Mouse (Mus musculus): ENCODE measurements at regions not wholly inside any gene's neighbourhood (a gene's known extent, or its start where the extent isn't known, plus 50 kb on each side); places are given as distances from the start of the nearest gene placed in this dataset.
A peak's percentile ranks its signal among the peaks of the same experiment; 100 is the strongest.

GRCm38 (mm10) chr10:96970737-96971136 lies 353.9 kb downstream of the Btg1 start:
- no peaks in the 10 kb centered on the region for H3K9me3 ChIP-seq
- no peak overlapping the region for H3K9ac ChIP-seq (replicated peaks)
- H3K27ac ChIP-seq = no peak overlapping the region
- H3K4me3 ChIP-seq (replicated peaks) = no peak overlapping the region
- H3K4me1 ChIP-seq (replicated peaks) = no peaks in the 10 kb centered on the region
- H3K36me3 ChIP-seq = no peaks in the 10 kb centered on the region
- 85% methylated on average over 4 of the region's 4 CpGs for WGBS
- ATAC-seq (ENCODE audit: insufficient number of reproducible peaks, insufficient read depth, low FRiP score, low TSS enrichment, low read depth) = no peak
- no peak overlapping the region for H3K4me2 ChIP-seq
- no peaks in the 10 kb centered on the region for H3K27me3 ChIP-seq

GRCm38 (mm10) chr10:96971810-96972209 lies 355.0 kb downstream of the Btg1 start:
- WGBS = 92% methylated on average over 3 of the region's 3 CpGs
- Histone ChIP-seq H3K27me3 (no peaks in the 10 kb centered on the region), H3K9ac (replicated peaks) (no peak overlapping the region), H3K27ac (no peak overlapping the region), H3K4me1 (replicated peaks) (no peaks in the 10 kb centered on the region), H3K4me3 (replicated peaks) (no peak overlapping the region), H3K4me2 (no peak overlapping the region), H3K36me3 (no peaks in the 10 kb centered on the region), H3K9me3 (no peaks in the 10 kb centered on the region)
- ATAC-seq (ENCODE audit: insufficient number of reproducible peaks, insufficient read depth, low FRiP score, low TSS enrichment, low read depth) = no peak

GRCm38 (mm10) chr10:96974326-96974977 lies 357.6 kb downstream of the Btg1 start:
- Histone ChIP-seq H3K27ac (no peak overlapping the region), H3K4me2 (no peak overlapping the region), H3K36me3 (no peaks in the 10 kb centered on the region), H3K4me1 (replicated peaks) (no peaks in the 10 kb centered on the region), H3K9me3 (no peaks in the 10 kb centered on the region), H3K4me3 (replicated peaks) (no peak overlapping the region), H3K27me3 (no peaks in the 10 kb centered on the region), H3K9ac (replicated peaks) (no peak overlapping the region)
- no peak for ATAC-seq (ENCODE audit: insufficient number of reproducible peaks, insufficient read depth, low FRiP score, low TSS enrichment, low read depth)
- 57% methylated on average over 2 of the region's 2 CpGs for WGBS

GRCm38 (mm10) chr10:96976691-96977090 lies 359.9 kb downstream of the Btg1 start:
- H3K27me3 ChIP-seq = no peaks in the 10 kb centered on the region
- ATAC-seq (ENCODE audit: insufficient number of reproducible peaks, insufficient read depth, low FRiP score, low TSS enrichment, low read depth) = no peak
- H3K4me3 ChIP-seq (replicated peaks) = no peak overlapping the region
- H3K27ac ChIP-seq = no peak overlapping the region
- peaks cover 9% of the 10 kb centered on the region for H3K4me1 ChIP-seq (replicated peaks)
- no peaks in the 10 kb centered on the region for H3K9me3 ChIP-seq
- no peak overlapping the region for H3K4me2 ChIP-seq
- H3K36me3 ChIP-seq = no peaks in the 10 kb centered on the region
- no peak overlapping the region for H3K9ac ChIP-seq (replicated peaks)

GRCm38 (mm10) chr10:96980494-96980831 lies 363.7 kb downstream of the Btg1 start:
- WGBS = 84% methylated on average over 3 of the region's 3 CpGs
- no peak for ATAC-seq (ENCODE audit: insufficient number of reproducible peaks, insufficient read depth, low FRiP score, low TSS enrichment, low read depth)
- peaks cover 10% of the 10 kb centered on the region for H3K4me1 ChIP-seq (replicated peaks)

GRCm38 (mm10) chr10:96980832-96981515 lies 364.2 kb downstream of the Btg1 start:
- H3K27ac ChIP-seq = no peak overlapping the region
- H3K4me2 ChIP-seq = no peak overlapping the region
- no peak overlapping the region for H3K9ac ChIP-seq (replicated peaks)
- ATAC-seq (ENCODE audit: insufficient number of reproducible peaks, insufficient read depth, low FRiP score, low TSS enrichment, low read depth) = 0 out of 2 replicates have a peak, but pooled peaks have one; percentile 37
- no peaks in the 10 kb centered on the region for H3K36me3 ChIP-seq
- H3K9me3 ChIP-seq = no peaks in the 10 kb centered on the region
- H3K4me3 ChIP-seq (replicated peaks) = no peak overlapping the region
- no peaks in the 10 kb centered on the region for H3K27me3 ChIP-seq
- 58% methylated on average over 9 of the region's 9 CpGs for whole genome bisulfite sequencing
- H3K4me1 ChIP-seq (replicated peaks) = peaks cover 10% of the 10 kb centered on the region

More at GRCm38 (mm10) chr10:96980494-96980831, 363.7 kb downstream of the Btg1 start:
- no peak overlapping the region for H3K27ac ChIP-seq
- no peak overlapping the region for H3K4me2 ChIP-seq
- no peaks in the 10 kb centered on the region for H3K9me3 ChIP-seq
- H3K36me3 ChIP-seq = no peaks in the 10 kb centered on the region
- H3K4me3 ChIP-seq (replicated peaks) = no peak overlapping the region
- no peaks in the 10 kb centered on the region for H3K27me3 ChIP-seq
- H3K9ac ChIP-seq (replicated peaks) = no peak overlapping the region

GRCm38 (mm10) chr10:96981516-96981869 lies 364.7 kb downstream of the Btg1 start:
- H3K27me3 ChIP-seq = no peaks in the 10 kb centered on the region
- H3K9me3 ChIP-seq = no peaks in the 10 kb centered on the region
- H3K4me3 ChIP-seq (replicated peaks) = no peak overlapping the region
- no peak overlapping the region for H3K9ac ChIP-seq (replicated peaks)
- H3K36me3 ChIP-seq = no peaks in the 10 kb centered on the region
- WGBS = 82% methylated on average over 2 of the region's 2 CpGs
- ATAC-seq (ENCODE audit: insufficient number of reproducible peaks, insufficient read depth, low FRiP score, low TSS enrichment, low read depth) = no peak
- no peak overlapping the region for H3K27ac ChIP-seq
- H3K4me1 ChIP-seq (replicated peaks) = peaks cover 10% of the 10 kb centered on the region
- H3K4me2 ChIP-seq = no peak overlapping the region

- ATAC-seq (ENCODE audit: insufficient number of reproducible peaks, insufficient read depth, low FRiP score, low TSS enrichment, low read depth) = no peak
- no peaks in the 10 kb centered on the region for H3K4me1 ChIP-seq (replicated peaks)
- H3K9me3 ChIP-seq = no peaks in the 10 kb centered on the region
These were observed 384.1 kb downstream of the Btg1 start for GRCm38 (mm10) chr10:97000871-97001270.

GRCm38 (mm10) chr10:97008873-97009272 lies 392.1 kb downstream of the Btg1 start:
- Histone ChIP-seq H3K4me3 (replicated peaks) (no peak overlapping the region), H3K27ac (no peak overlapping the region), H3K27me3 (no peaks in the 10 kb centered on the region), H3K4me2 (no peak overlapping the region), H3K9ac (replicated peaks) (no peak overlapping the region), H3K9me3 (no peaks in the 10 kb centered on the region), H3K36me3 (no peaks in the 10 kb centered on the region), H3K4me1 (replicated peaks) (no peaks in the 10 kb centered on the region)
- ATAC-seq (ENCODE audit: insufficient number of reproducible peaks, insufficient read depth, low FRiP score, low TSS enrichment, low read depth) = no peak

More at GRCm38 (mm10) chr10:97000871-97001270, 384.1 kb downstream of the Btg1 start:
- no peak overlapping the region for H3K9ac ChIP-seq (replicated peaks)
- no peak overlapping the region for H3K4me2 ChIP-seq
- no peaks in the 10 kb centered on the region for H3K27me3 ChIP-seq
- H3K4me3 ChIP-seq (replicated peaks) = no peak overlapping the region
- no peaks in the 10 kb centered on the region for H3K36me3 ChIP-seq
- H3K27ac ChIP-seq = no peak overlapping the region

GRCm38 (mm10) chr10:97009859-97010258 lies 393.1 kb downstream of the Btg1 start:
- no peaks in the 10 kb centered on the region for H3K9me3 ChIP-seq
- H3K4me3 ChIP-seq (replicated peaks) = no peak overlapping the region
- no peak overlapping the region for H3K27ac ChIP-seq
- no peak overlapping the region for H3K4me2 ChIP-seq
- WGBS = 87% methylated on average over 1 of the region's 1 CpGs
- no peaks in the 10 kb centered on the region for H3K4me1 ChIP-seq (replicated peaks)
- H3K36me3 ChIP-seq = no peaks in the 10 kb centered on the region
- H3K27me3 ChIP-seq = no peaks in the 10 kb centered on the region
- no peak overlapping the region for H3K9ac ChIP-seq (replicated peaks)
- ATAC-seq (ENCODE audit: insufficient number of reproducible peaks, insufficient read depth, low FRiP score, low TSS enrichment, low read depth) = no peak

GRCm38 (mm10) chr10:97018641-97019040 lies 401.8 kb downstream of the Btg1 start:
- H3K27me3 ChIP-seq = no peaks in the 10 kb centered on the region
- no peak overlapping the region for H3K9ac ChIP-seq (replicated peaks)
- H3K36me3 ChIP-seq = no peaks in the 10 kb centered on the region
- no peak overlapping the region for H3K4me2 ChIP-seq
- H3K4me3 ChIP-seq (replicated peaks) = no peak overlapping the region
- H3K9me3 ChIP-seq = no peaks in the 10 kb centered on the region
- 80% methylated on average over 3 of the region's 3 CpGs for WGBS
- no peak overlapping the region for H3K27ac ChIP-seq
- no peaks in the 10 kb centered on the region for H3K4me1 ChIP-seq (replicated peaks)
- no peak for ATAC-seq (ENCODE audit: insufficient number of reproducible peaks, insufficient read depth, low FRiP score, low TSS enrichment, low read depth)

- no peak overlapping the region for H3K9ac ChIP-seq (replicated peaks)
- no peaks in the 10 kb centered on the region for H3K36me3 ChIP-seq
- no peak for ATAC-seq (ENCODE audit: insufficient number of reproducible peaks, insufficient read depth, low FRiP score, low TSS enrichment, low read depth)
- H3K27ac ChIP-seq = no peak overlapping the region
- H3K4me1 ChIP-seq (replicated peaks) = no peaks in the 10 kb centered on the region
- H3K27me3 ChIP-seq = 0 out of 2 replicates have a peak, but pooled peaks cover 2% of the 10 kb centered on the region
- H3K4me2 ChIP-seq = no peak overlapping the region
- no peaks in the 10 kb centered on the region for H3K9me3 ChIP-seq
- WGBS = 64% methylated on average over 5 of the region's 5 CpGs
- no peak overlapping the region for H3K4me3 ChIP-seq (replicated peaks)
These were observed 412.0 kb downstream of the Btg1 start for GRCm38 (mm10) chr10:97028776-97029175.

Measured in limb, embryonic 12.5 days (tissue).